Mouse (Mus musculus) ES-E14 (cell line): ENCODE measurements at regions not wholly inside any gene's neighbourhood (a gene's known extent, or its start where the extent isn't known, plus 50 kb on each side); places are given as distances from the start of the nearest gene placed in this dataset.

Experiments
- HCFC1 ChIP-seq: IDR thresholded peaks from 2 replicates; pipeline ENCODE4 v1.6.1; 2012; ENCODE audit warnings: low read length, inconsistent platforms, borderline replicate concordance; ENCODE audit not compliant: insufficient read depth
- MAFK ChIP-seq: IDR thresholded peaks from 2 replicates; pipeline ENCODE4 v1.6.1; 2014; ENCODE audit warnings: mild to moderate bottlenecking, low read depth, low read length, inconsistent platforms; ENCODE audit not compliant: insufficient read depth

DNA sequence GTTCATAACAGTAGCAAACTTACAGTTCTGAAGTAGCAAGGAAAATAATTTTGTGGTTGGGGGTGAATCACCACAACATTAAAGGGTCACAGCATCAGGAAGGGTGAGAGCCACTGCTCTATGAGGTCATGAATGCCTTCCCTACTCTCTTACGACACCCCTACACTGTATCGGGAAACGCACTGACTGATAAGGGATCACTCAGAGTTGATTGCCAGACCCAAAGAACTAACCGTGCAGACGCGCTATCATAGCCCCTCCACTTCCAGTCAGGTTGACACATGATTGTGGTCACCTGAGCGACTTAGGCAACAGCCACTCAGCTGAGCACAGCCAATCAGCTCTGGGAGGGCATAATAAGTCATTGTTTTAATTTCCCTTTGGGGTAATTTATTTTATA is 220.7 kb upstream of the Hes1 start:
- TF ChIP-seq HCFC1 (no peak), MAFK (no peak)
